Mouse (Mus musculus) thymus, postnatal 36 days (tissue): ENCODE measurements around the gene Palm2.

ENCODE experiments used
- DNase-seq, 2 experiments: peaks; one replicate each; pipeline ENCODE4 v3.0.0; 2022; ENCODE audit warnings: mixed read lengths in 2 of 2

The Palm2 gene

DNA sequence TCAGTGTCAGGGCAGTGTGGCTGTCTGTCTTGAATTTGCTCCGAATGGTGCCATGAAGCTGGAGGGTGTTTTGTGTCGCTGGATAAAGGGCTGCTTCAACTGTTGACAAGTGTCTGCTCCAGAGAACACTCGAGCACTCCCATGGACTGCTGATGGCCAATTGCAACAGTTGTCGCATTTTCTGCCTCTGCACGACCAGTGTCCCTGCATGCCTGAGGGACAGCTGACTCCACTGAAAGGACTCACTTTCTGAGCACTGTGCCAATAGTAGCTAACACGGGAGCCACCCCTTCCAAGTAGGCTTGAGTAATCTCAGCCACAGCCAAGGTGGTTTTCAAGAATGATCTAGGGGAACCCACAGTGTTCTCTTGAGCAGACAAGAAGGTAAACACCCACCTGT lies 135.7 kb downstream of the Palm2 start:
- DNase-seq, result no peak

GRCm38 (mm10) chr4:57570229-57570628 lies 136.2 kb downstream of the Palm2 start:
- no peak for DNase-seq

DNA sequence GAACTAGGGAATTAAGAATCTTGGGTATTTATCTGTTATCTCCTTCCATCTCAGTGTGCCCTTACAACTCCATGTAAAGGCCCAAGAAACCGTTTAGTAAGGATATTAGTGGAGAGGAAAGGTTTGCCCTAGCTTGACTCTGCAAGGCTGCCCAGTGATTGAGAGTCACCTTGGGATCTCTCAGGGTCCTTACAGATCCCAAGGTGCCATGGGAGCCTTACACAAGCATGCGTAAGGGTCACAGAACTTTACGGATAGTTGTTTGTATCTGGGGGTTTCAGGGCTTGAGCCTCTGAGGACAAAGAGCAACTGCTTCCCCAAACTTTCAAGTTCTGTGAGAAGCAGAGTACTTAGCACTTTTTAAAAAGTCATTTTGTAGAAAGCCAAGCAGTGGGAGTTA lies 140.1 kb downstream of the Palm2 start:
- DNase-seq, result no peak

- DNase-seq, result no peak
These were observed 140.6 kb downstream of the Palm2 start for GRCm38 (mm10) chr4:57574646-57575045.

- no peak for DNase-seq
These were observed 141.6 kb downstream of the Palm2 start for GRCm38 (mm10) chr4:57575686-57576085.

DNA sequence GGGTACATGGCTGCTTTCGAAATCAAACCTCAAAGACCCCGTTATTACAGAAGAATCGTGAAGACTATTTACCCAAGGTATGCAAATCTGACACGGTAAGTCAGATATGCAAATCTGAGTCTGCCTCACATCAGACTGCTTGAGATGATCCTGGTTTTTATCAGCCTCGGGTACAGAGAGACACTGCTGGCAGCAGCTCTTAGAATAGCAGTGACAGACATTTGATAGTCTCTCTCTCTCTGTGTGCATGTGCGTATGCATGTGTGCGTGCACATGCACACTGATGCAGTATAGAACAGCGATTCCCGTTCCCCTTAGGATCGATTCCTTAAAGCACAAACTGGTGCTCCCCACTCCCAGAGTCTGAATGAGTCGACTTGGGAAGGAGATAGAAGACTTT lies 142.0 kb downstream of the Palm2 start:
- DNase-seq, result no peak

GRCm38 (mm10) chr4:57579683-57580082 lies 145.6 kb downstream of the Palm2 start:
- DNase-seq, result no peak

DNA sequence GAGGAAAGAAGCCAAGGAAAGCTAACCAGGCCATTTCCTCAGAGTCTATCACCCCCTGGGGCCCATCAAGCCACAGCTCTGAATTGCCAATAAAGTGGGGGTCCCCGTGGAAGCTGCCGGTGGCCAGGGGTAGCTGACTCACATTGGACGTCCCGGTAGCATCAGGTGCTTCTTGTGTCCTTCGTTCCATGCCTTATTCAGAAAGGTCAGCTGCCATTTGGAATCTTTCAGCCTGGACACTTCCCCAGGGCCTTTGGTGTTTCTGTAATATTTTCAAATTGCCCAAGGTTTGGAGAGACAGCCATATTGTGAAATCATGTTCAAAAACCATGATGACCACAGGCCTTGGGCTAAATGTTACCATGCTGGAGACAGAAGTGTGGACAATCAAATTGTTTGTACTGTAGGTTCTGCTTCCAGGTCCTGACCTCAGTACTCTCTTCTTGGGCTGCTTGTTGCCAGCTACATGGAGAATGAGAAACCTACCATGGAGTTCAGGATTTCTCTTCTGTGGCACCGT lies 151.3 kb downstream of the Palm2 start:
- no peak for DNase-seq

DNA sequence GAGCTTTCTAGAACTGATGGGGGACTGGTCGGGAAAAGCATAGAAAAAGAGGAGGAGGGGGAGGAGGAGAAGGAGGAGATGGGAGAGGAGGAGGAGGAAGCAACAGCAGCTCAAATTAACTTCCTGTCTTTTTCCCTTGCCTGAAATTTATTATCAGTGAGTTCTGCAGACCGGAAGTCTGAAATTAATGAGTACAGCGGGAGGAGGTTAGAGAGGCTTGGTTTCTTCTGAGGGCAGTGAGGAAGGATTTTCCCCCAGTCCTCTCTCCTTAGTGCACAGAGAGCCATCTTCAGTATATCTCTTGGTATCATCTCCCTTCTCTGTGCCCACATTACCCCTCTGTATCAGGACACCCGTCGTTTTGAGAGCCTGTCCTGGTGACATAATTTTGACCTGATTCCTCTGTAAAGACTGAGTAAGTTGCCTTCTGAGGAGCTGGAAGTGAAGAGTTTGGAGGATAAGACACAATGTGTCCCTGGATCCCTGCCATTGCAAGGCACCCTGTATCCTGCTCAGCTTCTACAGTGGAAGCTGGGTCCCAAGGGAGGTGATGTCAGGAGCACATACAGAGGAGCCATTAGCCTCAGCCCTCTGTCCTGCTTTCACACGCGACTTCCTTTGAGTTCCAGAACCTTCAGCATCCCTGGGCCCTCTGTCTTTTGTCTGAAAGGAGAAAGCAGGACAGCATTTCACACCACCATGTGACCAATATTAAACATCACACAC lies 153.0 kb downstream of the Palm2 start:
- no peak for DNase-seq

DNA sequence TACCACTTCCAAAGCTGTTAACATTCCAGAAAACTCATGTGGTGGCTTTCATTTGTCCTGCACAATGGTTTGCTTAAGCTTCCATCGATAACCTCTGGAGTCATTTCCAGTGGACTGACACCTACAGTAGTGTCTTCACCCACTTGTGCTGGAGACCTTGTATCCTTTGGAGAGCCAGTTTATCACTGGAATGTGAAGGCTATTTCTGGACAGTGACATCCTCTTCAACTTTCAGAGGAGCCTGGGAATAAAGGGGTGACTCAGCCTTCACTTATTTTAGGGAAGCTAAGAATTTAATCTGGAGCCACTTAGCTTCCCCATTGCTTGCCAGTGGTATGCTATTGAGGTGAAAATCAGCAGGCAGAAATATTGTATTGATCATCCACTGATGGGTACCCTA lies 154.3 kb downstream of the Palm2 start:
- no peak for DNase-seq

DNA sequence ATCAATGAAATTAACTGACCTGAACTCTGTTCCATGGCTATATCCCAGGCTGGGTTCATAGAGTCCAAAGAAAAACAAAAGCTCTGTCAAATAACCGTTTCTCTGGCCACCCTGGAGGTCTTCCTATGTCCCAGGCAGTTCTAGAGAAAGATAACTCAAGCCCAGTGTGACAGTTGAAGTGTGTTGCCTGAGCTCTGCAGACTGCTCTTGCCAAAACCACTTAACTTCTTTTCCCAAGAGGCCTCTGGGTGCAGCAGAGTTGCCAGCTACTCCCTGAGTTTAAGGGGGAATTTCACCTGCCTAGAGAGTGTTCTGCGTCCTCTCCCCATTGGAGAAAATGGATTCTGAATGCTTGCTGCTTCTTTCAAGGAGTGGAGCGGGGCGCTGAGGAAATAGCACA lies 158.7 kb downstream of the Palm2 start:
- no peak for DNase-seq

DNA sequence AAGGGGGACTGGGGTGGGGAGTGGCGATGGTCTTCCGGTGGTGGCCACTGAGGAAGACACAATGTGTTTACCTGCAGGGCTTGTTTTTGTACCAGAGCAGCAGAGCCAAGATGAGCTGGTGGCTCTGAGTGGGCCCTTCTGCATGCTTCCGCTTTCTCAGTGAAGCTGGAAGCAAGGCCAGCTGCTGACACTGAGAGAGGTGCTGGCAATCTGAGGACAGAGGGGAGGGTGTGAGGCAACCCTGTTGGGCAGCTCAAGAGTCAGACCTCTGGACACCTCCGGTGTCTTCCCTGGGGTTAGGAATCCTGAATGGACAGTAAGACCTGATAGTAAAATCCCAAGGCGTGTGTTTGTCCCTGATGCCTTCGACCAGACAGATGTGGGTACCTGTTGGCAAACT lies 165.9 kb downstream of the Palm2 start:
- no peak for DNase-seq

DNA sequence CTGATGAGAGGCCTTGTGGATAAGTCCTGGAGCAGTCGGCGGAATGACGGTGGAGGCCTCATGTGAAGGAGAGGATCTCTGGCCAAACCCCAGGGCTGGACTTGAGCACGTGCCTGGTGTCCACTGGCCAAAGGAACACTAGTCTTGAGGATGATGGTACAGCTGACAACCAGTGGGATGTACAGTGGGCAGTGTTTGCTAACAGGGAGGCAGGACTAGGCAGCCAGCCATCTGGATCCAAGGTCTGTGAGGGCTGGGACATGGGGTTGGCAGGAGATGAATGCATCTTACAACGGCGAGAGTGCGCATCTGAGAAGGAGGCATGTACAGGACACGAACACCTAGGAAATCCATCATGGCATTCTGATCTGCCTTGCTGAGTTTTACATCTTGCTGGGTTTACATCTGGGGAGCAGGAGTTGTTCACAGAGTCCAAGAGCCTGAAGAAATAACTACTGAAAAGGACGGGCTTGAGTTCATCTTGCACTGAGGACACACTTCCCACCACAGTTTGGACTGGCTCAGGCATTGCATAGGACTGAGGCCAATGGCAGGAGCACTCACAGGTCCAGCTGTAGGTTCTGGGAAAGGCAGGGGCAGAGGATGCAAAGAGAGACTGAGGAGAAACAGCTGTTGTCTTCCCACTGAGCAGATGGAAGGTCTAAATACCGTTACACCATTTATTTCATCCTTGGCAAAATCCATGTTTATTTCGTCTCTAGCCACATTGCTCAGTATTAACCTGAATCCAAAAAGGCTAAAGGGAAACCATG lies 166.8 kb downstream of the Palm2 start:
- no peak for DNase-seq

- DNase-seq, result no peak
These were observed 167.4 kb downstream of the Palm2 start for GRCm38 (mm10) chr4:57601458-57601835.

DNA sequence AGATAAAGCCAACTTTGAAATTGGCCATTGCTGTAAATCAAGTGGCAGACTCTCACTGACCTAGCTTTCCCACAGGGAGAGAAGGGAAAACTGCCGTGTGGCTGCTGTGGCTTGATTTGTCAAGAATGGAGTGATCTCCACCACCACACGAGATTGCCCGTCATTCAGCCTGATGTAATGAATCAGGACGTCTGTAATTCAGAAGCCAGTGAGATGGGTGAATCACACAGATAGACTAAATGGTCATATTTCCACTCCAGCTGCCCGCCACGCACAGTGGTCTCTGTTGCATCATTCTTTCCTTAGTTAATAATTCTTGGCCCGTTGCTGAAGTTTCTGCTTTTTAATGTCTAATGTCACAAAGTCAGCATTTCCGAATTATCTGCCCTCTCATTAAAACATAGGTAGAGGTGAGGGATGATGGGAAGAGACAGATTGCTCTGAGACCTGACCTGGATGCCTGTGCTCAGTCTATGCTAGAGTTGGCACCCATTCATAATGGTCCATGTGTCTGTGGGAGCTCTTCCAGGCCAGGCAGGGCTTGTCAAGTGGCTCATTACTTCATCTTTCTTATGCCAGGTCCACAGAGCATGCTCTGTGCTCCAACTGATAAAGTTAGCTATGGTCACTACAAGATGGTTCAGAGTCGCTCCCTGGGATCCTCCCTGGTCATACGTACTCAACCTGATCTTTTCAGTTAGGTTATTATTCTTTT lies 168.0 kb downstream of the Palm2 start:
- no peak for DNase-seq

- DNase-seq, result no peak
These were observed 172.2 kb downstream of the Palm2 start for GRCm38 (mm10) chr4:57606258-57606657.

GRCm38 (mm10) chr4:57607247-57607942 lies 173.3 kb downstream of the Palm2 start:
- DNase-seq, result peak; percentile 36 to 47

DNA sequence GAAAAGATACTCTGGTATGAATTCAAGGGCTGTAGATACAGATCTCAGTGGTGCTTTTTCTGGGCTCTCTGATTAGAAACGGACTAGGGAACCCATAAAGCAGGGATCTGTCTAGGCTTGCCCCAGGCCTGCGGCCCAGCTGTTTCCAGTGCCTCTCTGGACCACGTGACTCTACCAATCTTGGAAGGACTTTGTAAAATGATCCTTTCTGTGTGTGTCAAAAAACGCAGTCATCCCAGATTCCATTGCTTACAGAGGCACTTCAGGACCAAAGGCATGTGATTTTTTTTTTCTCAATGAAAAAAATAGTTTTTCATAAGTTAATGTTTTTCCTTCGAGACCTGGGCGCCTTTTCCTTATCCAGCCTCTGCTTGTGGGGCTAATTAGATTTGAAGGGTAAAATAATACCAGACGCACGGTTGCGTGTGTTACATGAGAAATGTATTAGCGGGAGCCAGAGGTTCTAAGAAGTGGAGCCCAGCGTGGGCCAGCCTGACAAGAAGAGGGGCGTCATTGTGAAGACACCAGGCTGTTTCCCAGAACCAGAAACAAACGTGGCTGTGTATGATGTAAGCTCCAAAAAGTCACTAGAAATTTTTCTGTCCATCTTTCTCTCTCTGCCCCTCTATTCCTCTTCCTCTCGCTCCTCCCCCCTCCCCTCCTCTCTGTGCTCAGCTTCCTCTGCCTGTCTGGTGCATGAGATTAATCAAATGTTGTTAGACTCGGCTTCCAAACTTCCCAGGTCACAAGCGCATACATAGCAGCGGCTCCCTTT lies 177.4 kb downstream of the Palm2 start:
- no peak for DNase-seq

DNA sequence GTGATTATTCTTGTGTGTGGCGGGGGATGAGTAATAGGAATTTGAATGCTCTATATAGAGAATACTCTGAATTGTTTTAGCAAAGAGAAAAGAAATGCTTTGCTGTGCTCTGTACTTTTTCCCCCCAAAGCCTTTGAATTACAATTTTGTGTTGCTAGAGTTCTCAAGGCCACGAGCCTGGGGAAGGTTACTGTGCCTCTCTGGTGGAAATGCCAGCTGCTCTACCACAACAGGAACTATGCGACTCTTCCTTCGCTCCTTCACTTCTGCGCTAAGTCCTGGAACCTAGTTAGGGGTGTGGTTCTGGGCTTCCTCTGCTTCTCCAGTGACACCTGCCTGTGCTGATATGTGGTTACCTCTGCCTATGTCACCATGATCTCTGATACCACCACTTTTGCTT lies 178.7 kb downstream of the Palm2 start:
- no peak for DNase-seq

DNA sequence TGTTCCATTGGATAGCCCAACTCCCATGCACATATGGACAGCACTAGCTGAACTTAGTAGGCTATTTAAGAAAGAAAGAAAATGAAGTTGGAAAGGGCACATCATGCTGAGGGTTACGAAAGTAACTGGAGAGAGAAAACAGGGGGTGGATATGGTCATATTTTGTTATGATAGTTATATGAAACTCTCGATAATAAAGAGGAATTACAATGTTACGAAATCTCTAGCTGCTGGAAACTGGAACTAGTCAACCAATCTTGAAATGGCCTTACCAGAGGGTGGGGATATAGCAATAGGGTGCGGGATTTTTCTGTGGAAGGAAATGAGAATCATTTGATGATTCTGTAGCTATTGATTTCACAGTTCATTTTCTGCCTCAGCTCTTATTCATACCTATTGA lies 180.6 kb downstream of the Palm2 start:
- no peak for DNase-seq

GRCm38 (mm10) chr4:57618743-57619142 lies 184.7 kb downstream of the Palm2 start:
- no peak for DNase-seq

DNA sequence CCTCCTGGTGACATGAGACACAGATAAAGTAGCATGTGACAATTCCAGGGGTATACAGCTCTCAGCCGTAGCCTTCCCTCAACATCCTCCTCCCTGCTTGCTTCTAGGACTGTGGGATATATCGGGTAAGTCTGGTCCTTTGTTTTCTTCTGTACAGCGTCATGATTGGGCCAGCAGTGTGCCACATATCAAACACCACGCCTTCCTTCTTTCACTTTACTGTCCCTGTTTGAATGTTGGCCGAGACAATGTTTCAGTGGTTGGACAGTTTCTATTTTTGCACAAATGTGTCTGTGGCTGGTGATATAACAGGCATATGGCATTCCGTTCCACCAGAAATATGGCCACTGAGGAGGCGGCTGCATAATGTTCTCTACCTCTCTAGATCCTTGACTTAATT lies 188.8 kb downstream of the Palm2 start:
- DNase-seq, result no peak
